Mouse (Mus musculus) right cerebral cortex, postnatal 4 days (tissue): ENCODE data around the gene Axin2.
A peak's percentile ranks its signal among the peaks of the same experiment; 100 is the strongest.
"Not testable (repeated sequence)": the region's sequence is repeated elsewhere in the genome, so short reads cannot be mapped to it uniquely, and the experiment has no call there.

ENCODE experiments used
- DNase-seq: peaks from one replicate; pipeline ENCODE4 v3.0.0-alpha.2; 2022

Axin2 gene

DNA sequence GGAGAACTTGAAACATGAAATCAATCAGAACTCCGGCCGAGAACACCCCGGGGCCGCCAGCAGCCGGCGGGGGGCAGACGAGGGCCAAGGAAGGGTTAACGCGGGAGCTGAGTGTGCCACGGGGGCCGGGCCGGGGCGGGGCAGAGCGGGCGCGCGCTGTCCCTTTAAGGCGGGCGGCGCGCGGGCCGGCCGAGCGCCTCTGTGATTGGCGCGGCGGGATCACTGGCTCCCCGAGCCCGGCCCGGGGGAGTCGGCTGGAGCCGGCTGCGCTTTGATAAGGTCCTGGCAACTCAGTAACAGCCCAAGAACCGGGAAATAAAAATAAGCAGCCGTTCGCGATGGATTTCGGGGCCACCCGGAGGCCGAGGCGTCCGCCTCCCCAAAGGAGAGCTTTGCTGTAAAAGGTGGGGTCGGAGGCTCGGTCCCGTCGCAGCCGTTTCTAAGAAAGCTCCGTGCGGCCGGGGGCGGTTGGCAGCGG is at the start of gene Axin2:
Gene Axin2, plus strand, starts transcription at position 192 of the 478 bp plus-strand sequence.
- peak; percentile 85 for DNase-seq

DNA sequence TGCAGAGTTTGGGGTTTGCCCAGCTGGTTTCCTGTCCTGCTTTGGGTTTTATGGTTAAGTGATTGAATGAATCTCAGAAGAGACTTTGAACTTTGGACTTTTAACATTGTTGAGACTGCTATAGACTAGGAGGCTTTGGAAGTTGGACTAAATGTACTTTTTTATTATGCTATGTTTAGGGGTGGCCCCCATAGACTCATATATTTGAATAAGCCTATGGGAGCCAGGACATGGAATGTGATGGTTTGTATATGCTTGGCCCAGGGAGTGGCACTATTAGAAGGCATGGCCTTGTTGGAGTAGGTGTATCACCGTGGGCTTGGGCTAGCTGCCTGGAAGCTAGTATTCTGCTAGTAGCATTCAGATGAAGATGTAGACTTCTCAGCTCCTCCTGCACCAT is 48.9 kb upstream of the Axin2 start:
- DNase-seq: not testable (repeated sequence)

DNA sequence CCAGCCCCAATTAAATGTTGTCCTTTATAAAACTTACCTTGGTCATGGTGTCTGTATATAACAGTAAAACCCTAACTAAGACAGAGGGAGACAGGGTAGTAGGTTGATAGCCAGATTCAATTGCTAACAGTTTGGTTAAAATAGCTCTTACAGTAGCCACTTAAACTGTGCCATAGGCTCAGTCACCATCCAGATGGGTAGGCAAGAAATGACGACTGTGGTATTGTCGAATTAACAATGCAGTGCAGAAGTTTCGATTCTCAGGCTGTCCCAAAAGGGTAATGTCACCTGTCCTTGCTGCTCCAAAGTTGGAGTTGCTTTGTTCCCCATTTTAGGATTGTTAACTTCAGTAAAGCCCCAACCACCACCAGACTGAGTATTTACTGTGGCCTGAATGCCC is 48.4 kb upstream of the Axin2 start:
- DNase-seq: no peak

GRCm38 (mm10) chr11:108876633-108877205 is 43.4 kb upstream of the Axin2 start:
- DNase-seq: no peak

DNA sequence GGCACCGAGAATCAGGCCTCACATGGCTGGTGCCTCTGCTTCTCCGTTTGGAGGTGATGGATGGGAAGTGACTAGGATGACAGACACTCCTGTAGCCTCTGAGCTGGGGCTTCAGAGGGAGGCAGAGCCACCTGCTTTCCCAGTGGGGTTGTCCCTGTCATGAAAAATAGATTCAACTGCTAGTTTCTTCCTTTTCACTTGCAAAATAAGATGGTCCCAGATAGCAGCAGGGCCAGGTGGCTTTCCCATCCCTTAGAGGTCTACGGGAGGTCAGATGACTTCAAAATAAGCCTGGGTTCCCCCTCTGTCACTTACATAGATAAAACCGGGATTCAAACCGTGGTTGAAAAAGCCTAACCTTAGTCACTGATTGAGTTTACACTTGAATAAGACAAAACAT is 42.6 kb upstream of the Axin2 start:
- DNase-seq: no peak

- DNase-seq: no peak
Measured at GRCm38 (mm10) chr11:108880546-108880945, 39.6 kb upstream of the Axin2 start.

DNA sequence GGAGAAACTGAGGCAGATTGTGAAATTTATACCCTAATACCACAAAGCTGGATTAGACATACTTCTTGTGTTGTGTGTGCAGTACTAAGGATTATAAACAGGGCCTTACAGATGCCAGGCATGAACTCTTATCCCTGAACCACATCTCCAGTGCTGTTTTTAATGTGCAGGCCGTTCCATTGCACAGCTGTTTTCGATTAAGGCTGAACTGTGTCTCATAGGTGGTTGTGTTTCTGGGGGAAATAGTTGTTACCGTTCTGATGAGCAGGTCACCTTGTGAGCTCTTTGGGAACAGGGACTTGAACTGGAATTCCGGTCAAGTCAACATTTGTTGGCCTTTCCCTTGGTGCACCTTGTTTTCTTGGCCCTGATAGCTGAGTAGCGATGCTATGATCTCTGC is 38.5 kb upstream of the Axin2 start:
- DNase-seq: no peak

DNA sequence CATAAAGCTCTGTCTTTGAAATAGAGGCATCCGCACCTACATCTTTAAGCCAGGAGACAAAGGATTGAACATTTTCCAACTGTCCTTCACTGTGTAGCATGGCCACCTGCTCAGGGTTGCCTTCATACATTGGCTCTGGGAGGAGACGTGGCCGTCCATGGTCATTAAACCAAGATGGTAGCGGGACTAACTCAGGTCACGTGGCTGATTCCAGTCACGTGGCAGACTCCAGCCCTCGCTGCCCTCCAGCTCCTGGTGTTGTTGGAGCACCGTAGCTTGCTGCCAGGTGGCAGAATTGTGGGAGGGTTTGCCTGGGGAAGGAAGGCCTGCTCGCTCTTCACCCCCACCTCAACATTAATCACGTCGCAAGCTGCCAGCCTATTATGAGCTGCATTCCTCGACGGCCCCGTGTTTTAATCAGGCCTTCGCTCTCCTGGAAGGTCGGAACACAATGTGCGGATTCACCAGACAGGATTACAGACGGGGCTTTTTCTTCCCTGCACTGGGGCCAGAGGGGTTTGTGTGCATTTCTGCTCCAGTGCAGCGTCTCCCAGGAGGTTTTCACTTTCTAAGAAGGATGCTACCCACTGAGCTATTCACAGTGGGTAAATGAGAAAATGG is 34.8 kb upstream of the Axin2 start:
- DNase-seq: no peak

DNA sequence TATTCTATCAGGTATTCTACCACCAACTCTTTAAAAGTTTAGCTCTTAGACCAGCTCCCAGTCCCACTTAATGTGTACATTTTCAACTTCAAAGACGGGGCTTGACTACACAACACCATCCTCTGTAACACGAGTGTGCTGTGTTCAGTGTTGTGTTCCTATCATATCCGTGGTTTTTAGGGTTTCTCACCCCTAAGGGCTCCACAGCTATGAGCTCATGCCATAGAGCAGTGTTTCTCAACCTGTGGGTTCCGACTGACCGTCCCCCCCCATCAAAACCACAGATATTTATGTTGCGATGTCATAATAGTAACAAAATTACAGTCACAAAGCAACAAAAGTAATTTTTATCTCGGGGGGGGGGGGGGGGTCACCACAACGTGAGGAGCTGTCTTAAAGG is 34.1 kb upstream of the Axin2 start:
- DNase-seq: no peak

- peak; percentile 25 for DNase-seq
Measured at GRCm38 (mm10) chr11:108889121-108889520, 31.0 kb upstream of the Axin2 start.

DNA sequence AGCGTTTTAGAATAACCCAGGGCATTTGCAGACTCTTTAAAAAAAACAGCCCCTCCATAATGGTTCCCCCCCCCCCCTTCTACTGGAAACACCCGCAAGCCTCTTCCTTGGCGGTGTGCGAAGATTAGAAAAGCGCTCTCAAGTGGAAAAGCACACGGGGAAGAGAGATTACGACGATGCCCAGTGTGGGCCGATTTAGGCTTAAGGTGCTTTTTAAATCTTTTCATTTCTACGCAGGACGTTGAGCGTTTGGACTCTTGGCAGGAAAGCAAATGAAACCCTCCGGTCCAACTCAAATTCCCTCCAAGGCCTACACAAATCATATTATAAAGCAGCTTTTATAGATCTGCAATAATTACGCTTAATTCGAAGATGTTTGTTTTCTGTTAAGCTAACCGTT is 29.6 kb upstream of the Axin2 start:
- no peak for DNase-seq

- no peak for DNase-seq
Measured at GRCm38 (mm10) chr11:108891111-108891870, 28.9 kb upstream of the Axin2 start.

DNA sequence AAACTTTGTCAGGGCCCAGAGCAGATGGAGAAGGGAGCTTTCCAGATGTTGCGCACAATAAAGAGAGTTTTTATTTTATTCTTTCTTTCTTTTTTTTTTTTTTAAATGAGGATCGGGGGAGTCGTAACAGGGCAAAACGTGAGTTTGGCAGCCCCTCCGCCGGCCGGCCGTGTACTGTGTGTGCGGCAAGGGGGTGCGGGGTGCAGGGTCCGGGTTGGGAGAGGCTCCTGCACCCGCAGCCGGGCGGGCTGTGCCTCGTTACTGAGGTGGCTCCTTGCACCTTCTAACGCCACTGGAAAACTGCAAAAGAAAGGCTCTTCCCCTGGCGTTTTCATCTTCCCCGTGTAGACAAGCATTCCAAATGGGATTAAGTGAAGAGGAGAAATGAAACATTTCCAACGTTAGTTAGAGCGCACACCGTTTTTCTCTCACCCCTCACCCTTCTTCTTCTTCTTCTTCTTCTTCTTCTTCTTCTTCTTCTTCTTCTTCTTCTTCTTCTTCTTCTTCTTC is 28.2 kb upstream of the Axin2 start:
- no peak for DNase-seq

DNA sequence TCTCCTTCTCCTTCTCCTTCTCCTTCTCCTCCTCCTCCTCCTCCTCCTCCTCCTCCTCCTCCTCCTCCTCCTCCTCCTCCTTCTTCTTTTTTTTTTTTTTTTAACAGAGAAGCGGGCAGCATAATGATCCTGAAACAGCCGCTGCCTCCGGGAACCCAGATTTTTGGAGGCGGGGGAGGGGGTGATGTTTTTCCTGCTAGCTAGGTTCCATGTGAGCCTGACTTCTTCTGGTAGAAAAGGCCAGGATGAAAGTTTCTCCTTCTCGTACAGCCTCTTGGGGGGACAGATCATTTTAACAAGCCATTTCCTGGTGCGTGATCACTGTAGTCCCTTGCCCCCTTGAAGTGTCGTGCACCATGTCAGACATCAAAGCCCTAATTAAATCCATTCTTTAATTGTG is 27.7 kb upstream of the Axin2 start:
- no peak for DNase-seq

DNA sequence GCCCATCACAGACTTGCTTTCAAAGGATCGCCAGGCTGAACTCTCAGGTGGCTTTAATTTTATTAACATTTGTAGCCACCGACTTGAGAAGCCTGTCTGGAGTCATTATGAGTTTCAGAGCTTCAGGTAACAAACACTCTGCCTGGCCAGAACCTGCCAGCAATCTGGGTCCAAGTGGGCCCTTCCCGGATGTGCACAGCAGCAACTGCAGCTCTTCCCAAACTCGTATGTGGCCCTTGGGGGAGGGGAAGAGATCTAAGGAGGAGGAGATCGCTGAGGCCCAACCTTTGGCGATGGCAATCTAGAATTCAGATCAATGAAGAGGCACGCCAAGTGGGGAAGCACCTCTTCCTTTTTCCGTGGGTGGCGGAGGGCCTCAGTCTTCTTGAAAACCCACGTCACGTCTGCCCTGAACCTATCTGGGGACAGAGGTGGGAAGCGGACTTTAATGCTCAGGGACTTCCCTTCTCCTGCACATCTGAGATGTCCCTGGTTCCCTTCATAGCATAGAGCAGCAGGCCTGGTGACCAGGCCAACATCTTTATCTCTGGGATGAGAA is 26.8 kb upstream of the Axin2 start:
- no peak for DNase-seq

GRCm38 (mm10) chr11:108893855-108894510 is 26.2 kb upstream of the Axin2 start:
- DNase-seq: no peak

- DNase-seq: no peak
Measured at GRCm38 (mm10) chr11:108897034-108897433, 23.1 kb upstream of the Axin2 start.

- DNase-seq: no peak
Measured at GRCm38 (mm10) chr11:108898063-108898462, 22.1 kb upstream of the Axin2 start.

DNA sequence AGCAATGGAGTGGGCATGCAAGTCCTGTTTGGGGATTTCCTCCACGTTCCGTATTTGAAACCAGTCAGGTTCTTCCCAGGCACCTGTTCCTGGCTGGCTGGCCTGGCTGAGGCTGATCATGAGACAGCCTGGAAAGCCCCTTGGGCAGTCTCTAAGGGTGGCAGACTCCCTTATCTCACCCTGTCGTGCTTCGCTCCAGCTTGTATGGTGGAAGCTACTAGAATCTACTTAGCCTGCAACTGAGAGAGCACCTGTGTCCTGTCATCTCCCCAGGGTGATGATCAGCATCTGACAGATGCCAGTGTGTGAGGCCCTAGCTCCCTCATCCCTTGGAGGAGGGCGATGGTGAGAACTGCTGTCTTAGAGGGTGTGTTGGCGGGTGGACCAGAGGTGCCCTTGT is 21.7 kb upstream of the Axin2 start:
- DNase-seq: no peak

GRCm38 (mm10) chr11:108900718-108901488 is 19.2 kb upstream of the Axin2 start:
- peak; percentile 43 for DNase-seq

DNA sequence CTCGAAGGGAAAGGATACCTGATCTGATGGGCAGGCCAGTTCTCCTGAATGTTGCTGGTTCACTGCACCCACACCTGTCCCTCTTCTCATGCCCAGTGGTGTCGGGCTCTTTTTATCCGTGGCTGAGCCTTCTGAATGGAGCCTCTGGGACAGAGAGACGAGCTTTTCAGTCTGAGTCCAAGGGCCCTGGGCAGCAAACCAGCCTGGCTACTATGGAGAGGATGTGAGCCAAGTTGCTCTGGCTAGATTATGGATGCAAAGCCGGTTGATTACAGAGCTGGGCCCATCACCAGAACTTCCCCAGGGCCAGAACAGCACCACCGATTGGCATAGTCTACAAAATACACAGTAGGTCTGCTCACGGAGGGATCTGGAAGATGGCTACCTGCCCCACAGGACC is 18.5 kb upstream of the Axin2 start:
- peak; percentile 33 for DNase-seq

GRCm38 (mm10) chr11:108902303-108902702 is 17.8 kb upstream of the Axin2 start:
- no peak for DNase-seq
